Mouse (Mus musculus) lung, postnatal 14 days (tissue): ENCODE measurements around the gene Ifrd2.
"Not testable (repeated sequence)": the region's sequence is repeated elsewhere in the genome, so short reads cannot be mapped to it uniquely, and the experiment has no call there.

Source experiments
- DNase-seq: peaks from one replicate; pipeline ENCODE4 v3.0.0; 2021

The Ifrd2 gene

GRCm38 (mm10) chr9:107552690-107553393, 34.6 kb upstream of the Ifrd2 start:
- no peak for DNase-seq

GRCm38 (mm10) chr9:107553541-107554318, 33.7 kb upstream of the Ifrd2 start:
- no peak for DNase-seq

DNA sequence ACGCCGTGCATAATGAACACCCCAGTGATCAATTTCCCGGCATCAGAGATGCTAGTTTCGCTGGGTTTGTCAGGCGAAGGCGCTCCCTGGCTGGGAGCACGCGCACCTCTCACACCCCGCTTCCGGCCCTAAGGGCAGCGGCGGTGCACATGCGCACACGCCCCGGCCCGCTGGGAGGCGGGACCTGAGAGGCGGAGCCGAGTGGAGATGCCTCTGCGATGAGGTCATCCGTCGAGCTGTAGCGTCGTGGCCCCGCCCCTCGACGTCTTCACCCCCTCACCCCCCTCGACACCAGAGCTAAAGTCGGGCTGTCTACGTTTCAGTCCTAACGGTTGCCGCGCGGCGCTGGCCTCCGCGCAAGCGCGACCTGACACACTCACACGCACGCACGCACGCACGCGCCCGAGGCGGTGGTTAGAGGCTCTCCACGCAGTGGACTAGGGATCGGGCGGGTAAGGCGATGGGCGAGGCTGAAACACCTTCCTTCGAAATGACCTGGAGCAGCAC, 33.1 kb upstream of the Ifrd2 start:
- DNase-seq = peak; percentile 94

GRCm38 (mm10) chr9:107555031-107555457, 32.4 kb upstream of the Ifrd2 start:
- DNase-seq = peak; percentile 74

DNA sequence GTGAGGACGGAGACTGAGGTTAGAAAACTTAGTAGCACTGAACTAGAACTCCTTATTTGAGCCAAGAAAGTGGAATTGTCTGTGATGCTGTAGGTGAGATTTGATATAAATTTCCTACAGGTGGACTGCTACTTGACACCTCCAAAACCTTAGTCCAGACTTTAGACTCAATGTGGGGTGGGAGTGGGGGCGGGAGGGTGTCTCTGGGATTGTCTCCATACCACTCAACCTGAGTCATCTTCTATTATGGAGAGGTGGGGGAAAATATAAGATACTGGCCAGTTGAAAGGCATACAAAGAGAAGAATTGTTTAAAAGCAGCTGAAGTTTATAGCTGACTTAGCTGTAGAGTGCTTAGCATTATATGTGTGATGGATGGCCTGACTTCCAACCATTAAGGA, 31.7 kb upstream of the Ifrd2 start:
- no peak for DNase-seq

GRCm38 (mm10) chr9:107556346-107556745, 31.1 kb upstream of the Ifrd2 start:
- no peak for DNase-seq

- peak; percentile 93 for DNase-seq
Observed at GRCm38 (mm10) chr9:107563029-107563581, 24.3 kb upstream of the Ifrd2 start, which contains the start of gene Tusc2. Tusc2 (plus strand) TSS chr9:107563255.

GRCm38 (mm10) chr9:107565556-107565955, 21.9 kb upstream of the Ifrd2 start:
- DNase-seq = not testable (repeated sequence)

GRCm38 (mm10) chr9:107566041-107566709, 21.3 kb upstream of the Ifrd2 start:
- peak; percentile 95 for DNase-seq

DNA sequence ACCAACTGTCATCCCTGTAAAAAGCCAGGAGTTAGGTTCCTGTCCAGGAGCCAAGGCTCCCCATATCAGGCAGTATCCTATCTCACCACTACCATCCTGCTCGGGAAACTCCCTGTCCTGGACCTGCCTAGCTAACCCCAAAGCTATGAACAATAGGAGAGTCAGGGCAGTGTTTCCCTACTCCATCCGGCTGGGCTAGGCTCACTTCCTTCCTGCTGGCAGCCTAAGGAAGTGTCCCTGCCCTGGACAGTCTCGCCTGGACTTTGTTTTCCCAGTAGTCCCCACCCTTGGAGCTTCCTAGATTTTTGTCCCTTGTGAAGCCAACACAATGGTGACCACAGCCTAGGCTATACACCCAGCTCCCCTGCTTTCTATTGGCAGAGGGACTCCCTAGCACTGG, 20.6 kb upstream of the Ifrd2 start:
- peak; percentile 60 for DNase-seq

DNA sequence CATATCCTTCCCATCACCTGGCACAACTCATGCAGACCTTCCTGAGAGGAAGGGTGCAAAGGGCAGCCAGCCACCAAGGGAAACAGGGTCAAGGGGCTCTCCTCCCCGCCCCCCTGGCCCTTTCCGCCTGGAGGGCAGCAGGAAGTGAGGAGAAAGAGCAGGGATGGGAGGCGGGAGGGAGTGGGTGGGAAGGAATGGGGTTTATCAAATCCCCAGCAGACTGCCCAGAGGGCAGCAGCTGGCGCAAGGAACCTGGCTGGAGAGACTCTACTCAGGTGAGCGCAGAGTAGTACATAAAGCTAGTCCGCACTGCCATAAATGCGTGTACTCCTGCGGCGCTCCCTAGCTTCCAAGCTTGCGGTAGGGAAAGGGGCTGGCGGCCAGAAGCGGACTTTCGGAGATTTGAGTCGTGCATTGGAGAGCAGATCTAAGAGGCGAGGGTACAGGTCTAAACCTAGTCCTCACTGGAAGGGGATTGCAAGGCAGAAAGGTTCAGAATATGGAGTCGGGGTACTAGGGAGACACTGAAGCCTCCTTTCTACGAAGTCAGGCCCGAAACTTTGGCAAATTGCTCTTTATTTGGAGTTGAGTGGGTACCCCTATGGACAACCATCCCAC, 19.6 kb upstream of the Ifrd2 start, which contains the start of gene Hyal2:
TSS of gene Hyal2 (plus strand) at position 244 of the 618 bp plus-strand sequence.
- peak; percentile 63 for DNase-seq

DNA sequence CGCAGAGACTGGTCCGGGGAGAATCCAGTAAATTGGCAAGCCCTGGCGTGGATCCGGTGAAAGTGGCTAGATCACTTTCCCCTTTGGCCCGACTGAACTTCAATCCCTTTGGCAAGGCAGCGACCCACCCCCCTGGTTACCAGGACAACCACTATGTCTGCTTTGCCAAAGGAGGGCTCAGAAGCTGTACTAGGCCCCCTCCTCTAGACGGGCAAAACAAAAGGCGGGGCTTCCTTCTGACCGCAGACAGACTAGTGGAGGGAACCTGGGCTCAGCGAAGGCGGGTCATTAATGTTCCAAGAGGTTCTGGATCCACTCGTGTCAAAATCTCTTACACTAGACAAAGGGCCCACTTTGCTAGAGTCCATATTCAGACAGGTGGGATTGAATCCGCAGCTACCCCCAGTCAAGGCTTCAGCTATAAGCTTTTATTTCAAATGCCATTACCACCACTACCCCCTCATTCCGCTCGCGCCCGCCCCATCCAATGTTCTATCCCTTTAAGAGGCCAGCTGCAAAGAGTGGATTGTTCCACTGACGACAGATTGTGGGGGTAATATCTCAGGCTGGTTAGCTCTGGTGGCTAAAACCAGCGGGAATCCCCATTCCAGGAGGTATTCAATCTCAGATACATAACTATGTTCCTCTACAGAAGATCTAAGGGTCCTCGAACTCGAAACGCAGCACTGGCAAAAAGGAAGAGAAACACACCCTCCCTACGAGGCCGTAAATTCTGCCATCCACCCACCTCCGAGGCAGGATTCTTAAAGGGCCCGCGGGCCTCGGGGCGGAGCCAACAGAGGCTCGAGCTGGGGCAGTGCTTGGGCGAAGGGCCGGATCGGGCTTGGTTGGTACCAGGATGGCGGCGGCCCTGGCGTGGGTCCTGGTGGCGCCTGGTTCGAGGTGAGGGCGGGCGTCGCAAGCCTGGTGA, 18.8 kb upstream of the Ifrd2 start:
- peak; percentile 84 for DNase-seq

DNA sequence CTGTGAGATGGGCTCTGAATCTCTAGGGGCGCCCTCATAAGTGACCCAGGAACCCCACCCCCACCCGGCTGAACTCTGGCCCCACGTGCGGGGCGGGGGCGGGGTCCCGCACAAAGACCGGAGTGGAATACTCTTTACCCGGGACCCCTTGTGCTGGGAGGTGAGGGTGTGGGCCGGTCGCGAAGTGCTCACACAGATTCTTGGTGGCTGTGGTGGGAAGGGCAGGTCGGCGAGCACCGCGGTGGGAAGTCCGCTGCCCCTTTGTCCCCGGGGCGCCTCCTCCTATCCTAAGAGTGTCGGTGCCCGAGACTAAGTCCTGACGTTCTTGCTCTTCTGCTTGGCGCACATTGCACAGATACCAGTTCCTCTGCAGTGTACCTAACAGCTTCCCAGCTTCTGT, 18.2 kb upstream of the Ifrd2 start:
- no peak for DNase-seq

GRCm38 (mm10) chr9:107570016-107570415, 17.4 kb upstream of the Ifrd2 start:
- DNase-seq = no peak

DNA sequence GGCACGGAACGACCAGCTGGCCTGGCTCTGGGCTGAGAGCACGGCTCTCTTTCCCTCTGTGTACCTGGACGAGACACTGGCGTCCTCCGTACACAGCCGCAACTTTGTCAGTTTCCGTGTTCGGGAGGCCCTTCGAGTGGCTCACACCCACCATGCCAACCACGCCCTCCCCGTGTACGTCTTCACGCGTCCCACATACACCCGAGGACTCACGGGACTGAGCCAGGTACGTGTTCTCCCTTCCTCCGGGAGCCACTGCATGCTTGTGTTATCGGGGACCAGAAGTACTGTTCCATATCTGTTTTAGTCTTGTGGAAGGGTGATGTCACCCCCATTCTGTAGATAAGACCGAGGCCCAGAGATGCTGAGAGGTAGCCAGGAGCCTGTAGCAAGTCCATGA, 16.6 kb upstream of the Ifrd2 start:
- DNase-seq = no peak

GRCm38 (mm10) chr9:107571534-107572326, 15.7 kb upstream of the Ifrd2 start:
- no peak for DNase-seq

DNA sequence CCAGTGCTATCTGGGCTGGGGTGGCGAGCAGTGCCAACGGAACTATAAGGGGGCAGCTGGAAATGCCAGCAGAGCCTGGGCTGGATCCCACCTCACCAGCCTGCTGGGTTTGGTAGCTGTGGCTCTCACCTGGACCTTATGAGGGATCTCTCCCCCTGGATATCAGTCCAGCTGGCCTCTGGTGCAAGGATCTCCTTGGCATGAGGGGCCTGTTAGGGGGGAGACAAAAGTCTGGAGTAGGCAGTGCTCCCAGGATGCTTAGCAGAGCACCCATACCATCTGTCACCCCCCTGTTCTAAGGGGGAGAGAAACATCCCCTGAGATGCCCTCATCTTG, 15.1 kb upstream of the Ifrd2 start:
- DNase-seq = no peak

GRCm38 (mm10) chr9:107573774-107574173, 13.7 kb upstream of the Ifrd2 start:
- DNase-seq = not testable (repeated sequence)

- DNase-seq = no peak
Observed at GRCm38 (mm10) chr9:107575579-107576356, 11.7 kb upstream of the Ifrd2 start.
